Mouse (Mus musculus): ENCODE results near the gene Knstrn.

Gene Knstrn

DNA sequence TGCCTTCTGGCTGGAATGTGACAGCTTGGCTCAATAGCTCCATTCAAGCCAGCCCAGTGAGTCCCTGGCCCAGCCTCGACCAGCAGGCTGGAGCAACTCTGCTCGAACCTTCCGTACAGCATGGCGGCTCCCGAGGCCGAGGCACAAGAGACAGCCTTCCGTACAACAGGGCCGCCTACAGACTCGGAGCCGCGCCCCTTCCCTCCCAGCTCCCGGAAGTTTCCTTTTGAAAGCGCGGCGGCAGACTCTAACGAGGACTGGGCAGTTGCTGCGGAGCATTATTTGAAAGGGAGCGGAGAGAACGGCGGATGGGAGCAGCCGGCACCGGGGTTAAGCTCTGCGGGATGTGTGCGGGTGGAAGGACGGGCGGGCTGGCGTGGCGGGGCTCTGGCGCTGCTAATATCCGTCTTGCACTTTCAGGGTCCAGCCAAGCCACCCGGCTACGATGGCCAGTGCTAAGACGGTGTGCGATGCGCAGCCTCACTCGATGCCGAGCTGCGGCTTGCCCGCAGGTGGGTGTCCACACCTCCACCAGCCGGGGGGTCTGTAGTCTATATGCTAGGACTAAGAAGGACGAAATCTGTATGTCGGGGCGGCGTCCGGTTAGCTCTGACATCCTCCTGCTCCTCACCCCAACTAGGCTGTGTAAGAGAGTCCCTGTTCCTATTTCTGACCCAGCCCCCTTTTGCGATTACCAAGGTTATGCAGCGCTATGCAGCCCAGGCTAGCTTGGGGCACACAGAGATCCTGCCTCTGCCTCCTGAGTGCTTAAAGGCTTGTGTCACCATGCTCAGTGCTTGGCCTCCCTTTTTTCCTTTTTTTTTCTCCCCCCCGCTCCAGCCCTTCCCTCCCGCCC, at the start of gene Knstrn:
Knstrn (plus strand) TSS at position 23 of the 856 bp plus-strand sequence.
- DNase-seq, result peak; percentile 93

GRCm38 (mm10) chr2:118764094-118764831, 49.5 kb upstream of the Knstrn start:
- DNase-seq, result peak; percentile 59

DNA sequence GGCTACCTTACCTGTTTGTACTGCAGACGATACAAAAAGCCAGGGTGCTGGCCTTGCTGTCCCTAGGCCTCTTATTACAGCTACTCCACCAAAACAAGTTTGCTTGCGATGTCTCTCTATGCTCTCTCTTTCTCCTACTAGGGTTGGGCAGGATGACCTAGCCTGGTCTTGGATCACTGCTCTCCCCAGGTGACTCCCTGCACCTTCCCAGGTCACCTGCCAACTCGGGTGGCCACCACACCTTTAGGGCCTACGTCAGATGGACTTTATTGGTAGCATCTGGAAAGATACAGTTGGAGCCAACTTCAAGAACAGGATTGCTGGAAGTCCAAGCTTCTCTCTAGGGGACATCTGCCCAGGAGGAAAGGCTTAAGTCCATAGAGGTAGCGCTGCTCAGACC, 48.9 kb upstream of the Knstrn start:
- no peak for DNase-seq

DNA sequence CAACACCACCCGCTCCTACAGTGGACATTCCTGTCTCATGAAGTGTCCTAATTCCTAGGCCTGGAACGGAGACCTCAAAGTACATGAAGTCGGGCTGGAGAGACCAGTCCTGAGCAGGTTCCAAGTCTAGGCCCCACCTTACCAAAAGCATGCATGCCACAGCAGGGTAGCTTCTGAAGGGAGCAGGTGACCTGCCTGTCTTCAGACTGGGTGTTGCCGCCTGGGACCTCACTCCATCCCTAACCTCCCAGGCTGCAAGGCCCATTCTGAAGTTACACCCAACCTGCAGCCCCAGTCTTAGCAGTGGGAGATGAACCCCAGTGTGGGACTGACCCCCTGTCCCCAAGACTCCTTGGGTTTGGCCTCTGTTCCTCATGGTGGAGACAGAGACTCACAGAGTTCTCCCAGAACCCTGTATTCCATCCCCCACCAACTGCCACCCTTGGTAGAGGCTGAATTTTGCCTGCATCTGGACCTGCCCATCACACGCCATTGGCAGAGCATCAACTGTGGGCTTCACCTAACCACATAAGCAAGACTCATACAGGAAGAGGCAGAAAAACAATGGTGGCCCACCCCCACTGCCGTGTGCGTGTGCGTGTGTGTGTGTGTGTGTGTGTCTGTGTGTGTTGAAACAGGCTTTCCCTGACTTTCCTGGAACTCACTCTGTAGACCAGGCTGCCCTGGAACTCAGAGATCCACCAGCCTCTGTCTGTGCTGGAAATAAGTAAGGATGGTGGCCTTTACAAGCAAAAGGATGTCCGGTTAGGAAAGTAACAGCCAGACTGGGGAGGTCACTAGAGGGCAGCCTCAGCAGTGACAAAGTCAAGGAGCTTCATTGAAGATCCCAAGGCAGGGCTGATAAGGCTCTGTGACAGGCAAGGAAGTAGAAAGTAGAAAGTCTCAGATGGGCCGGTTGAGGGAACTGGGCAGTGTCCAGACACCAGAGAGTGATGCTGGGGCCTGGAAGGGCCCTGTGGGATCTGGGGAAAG, 47.5 kb upstream of the Knstrn start:
- no peak for DNase-seq

- DNase-seq, result no peak
Observed at GRCm38 (mm10) chr2:118772158-118772874, 41.5 kb upstream of the Knstrn start, which contains the start of gene Phgr1. Gene Phgr1 (plus strand): TSS chr2:118772769.

- DNase-seq, result no peak
Observed at GRCm38 (mm10) chr2:118774536-118774935, 39.3 kb upstream of the Knstrn start.

DNA sequence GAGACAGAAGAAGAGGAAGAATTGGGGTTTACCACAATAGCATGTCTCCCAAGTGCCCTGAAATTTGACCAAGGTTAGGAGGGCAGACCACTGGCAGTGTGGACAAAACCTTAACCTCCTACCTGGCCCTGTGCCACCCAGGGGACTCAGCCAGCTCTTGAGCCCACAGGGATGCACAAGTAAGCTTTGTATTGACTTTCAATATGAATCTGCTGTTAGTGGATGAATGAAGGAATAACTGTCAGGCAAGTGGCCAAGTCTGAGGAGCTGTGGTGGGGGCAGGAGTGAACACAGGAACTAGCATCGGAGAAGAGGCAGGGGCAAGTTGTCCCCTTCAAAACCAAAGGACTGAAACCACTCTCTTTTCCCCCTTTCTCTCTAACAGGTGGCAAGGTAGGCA, 38.4 kb upstream of the Knstrn start:
- DNase-seq, result no peak

- DNase-seq, result no peak
Observed at GRCm38 (mm10) chr2:118775846-118776245, 38.0 kb upstream of the Knstrn start.

DNA sequence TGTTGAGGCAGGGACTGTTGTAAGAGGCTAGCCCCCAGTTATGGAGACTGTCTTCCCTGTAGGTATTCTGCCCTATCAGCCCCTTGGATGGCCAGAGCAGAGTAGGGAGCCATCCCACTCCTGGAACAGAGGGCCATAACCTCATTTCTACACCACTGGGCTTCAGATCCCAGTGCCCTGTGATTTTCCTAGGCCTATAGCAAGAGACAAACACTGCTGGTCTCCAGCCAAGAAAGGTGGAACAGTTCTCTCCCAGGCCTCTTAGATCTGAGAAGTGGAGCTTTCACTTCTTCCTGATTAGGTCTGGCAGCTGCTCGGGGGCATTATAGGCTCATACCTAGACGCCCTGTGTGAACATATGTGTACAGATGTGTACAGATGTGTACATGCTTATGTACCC, 37.5 kb upstream of the Knstrn start:
- no peak for DNase-seq

GRCm38 (mm10) chr2:118778418-118778817, 35.4 kb upstream of the Knstrn start:
- no peak for DNase-seq

DNA sequence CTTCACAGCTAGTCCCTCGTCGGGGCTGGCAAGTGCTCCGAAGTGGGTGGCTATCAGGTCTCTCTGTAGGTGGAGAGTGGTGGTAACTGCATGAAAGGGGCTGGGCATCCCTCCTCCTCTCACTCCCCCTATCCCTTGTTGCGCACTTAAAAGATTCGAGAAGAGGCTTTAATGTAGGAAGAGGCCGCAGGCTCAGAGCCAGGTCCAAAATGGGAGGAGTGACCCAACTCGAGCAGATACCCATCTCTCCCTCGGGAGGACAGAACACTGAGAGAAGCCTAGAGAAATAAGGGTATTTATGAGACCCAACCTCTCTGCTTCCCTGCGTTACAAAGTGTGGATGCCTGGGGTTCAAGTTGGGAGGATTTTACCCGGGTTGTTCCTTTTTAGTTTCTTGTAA, 34.7 kb upstream of the Knstrn start:
- DNase-seq, result peak; percentile 18

- DNase-seq, result peak; percentile 93
Observed at GRCm38 (mm10) chr2:118779504-118780480, 34.0 kb upstream of the Knstrn start, which contains the start of gene Disp2. Gene Disp2 (plus strand): TSS chr2:118779719.

DNA sequence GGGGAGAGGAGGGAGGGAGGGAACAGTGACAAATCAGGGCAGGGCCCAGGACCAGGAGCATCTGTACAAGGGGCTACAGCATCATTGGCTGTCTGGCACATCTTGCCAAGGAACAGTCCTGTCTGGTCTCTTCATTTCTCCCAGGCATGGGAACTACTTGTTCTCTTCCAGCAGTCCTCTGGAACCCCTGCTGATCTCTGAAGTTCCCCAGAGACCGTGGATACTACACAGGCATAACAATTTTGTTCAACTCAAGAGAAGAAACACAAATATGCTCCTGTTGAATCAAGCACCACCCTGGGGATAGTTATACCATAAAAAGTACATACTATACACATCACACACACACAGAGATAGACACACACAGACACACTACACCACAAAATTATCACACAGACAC, 32.7 kb upstream of the Knstrn start:
- DNase-seq, result no peak

DNA sequence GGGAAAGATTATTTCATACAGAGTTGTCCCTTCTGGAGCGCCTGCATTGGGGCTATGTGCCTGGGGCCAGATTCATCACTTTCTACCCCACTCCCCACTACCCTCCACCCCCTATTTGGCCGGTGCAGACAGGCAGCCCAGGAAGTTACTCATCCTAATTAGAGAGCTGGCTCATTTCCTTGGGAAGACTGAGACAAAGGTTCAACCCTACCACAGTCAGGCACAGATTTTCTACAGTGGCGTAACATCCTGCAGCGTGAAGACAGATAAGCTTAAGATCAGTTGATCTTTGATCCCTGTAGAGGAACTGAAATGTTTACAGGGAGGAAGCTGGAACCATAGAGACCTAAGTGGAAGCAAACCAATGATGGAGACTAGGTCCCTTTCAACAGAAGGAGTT, 31.5 kb upstream of the Knstrn start:
- DNase-seq, result no peak

- DNase-seq, result peak; percentile 16
Observed at GRCm38 (mm10) chr2:118783093-118783492, 30.7 kb upstream of the Knstrn start.

GRCm38 (mm10) chr2:118783663-118784062, 30.1 kb upstream of the Knstrn start:
- no peak for DNase-seq

- DNase-seq, result no peak
Observed at GRCm38 (mm10) chr2:118786525-118786924, 27.3 kb upstream of the Knstrn start.

GRCm38 (mm10) chr2:118789501-118789900, 24.3 kb upstream of the Knstrn start:
- DNase-seq, result no peak

- no peak for DNase-seq
Observed at GRCm38 (mm10) chr2:118790221-118790550, 23.6 kb upstream of the Knstrn start.

DNA sequence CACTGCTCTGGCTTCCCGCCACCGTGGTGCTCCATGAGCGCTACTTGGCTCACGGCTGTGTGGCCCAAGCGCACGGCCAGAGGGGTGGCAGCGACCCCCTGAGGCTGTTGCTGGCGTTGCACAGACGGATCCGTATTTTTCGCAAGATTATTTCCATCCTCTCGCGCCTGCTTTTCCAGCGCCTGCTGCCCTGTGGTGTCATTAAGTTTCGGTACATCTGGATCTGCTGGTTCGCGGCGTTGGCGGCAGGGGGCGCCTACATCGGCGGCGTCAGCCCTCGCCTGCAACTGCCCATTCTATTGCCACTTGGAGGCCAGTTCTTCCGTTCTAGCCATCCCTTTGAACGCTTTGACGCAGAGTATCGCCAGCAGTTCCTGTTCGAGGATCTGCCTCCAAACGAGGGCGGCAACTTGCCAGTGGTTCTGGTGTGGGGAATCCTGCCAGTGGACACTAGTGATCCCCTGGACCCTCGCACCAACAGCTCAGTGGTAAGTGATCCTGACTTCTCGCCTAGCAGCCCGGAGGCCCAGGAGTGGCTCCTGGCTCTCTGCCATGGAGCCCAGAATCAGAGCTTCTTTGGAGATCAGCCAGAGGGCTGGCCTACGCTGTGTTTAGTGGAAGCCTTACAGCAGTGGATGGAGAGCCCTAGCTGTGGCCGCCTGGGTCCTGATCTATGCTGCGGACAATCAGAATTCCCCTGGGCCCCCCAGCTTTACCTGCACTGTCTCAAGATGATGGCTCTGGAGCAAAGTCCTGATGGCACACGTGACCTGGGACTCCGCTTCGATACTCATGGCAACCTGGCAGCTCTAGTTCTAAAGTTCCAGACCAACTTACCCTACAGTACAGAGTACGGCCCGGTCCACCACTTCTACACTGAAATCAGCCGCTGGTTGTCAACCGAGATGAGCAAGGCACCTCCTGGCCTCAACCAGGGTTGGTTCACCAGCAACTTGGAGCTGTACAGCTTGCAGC, 23.0 kb upstream of the Knstrn start:
- peak; percentile 83 for DNase-seq
